Mouse (Mus musculus): ENCODE results near the gene Sgf29. TPM values are rescaled to one million over a fixed set of nuclear protein-coding genes. Genes with fewer than 3 reads are reported as not detected.
A peak's percentile ranks its signal among the peaks of the same experiment; 100 is the strongest.

Sgf29 gene
- 56.8 and 63.8 TPM in 2 replicates for polyA plus RNA-seq (2015; fragmentation: Nextera tagmentation; extraction: Ambion mirVana)

DNA sequence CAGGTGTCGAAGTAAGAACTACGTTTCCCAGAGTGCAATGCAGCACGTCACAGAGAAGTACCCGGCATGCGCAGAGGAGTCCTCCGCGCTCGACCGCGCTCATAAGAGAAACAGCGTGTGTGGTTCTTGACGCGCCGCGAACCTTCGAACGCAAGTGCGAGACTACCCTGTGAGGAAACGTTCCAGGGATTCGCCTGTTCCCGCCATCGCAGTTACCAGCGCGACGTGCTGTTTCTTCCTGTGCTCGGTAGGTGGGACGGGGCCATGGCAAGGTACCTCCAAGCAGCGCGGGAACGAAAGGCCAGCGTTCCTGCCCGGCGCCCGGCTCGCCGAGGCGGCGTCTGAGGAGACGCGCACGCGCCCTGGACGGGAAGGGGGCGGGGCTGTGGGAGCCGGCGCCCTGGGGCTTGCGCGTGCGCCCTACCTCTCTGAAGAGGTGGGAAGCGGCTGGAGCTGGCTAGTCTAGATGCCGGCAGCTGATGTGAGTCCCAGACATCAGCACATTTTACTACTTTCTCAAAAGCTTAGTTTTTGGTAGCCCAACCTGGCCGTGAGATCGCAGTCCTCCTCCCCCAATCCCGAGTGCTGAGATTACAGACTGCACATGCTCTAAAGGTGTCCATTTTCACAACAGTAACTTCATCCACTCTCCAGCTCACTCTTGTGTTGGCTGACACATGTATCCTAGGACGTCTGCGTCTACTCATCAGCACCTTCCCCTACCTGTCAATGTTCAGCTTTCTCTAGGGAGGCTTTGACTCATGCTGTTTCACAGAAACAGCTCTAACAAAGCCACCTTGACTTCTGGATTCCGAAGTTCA, at the start of gene Sgf29:
Sgf29 (plus strand) TSS at position 79 of the 821 bp plus-strand sequence.
- no peaks in the 10 kb centered on the region for H3K27me3 ChIP-seq
- H3K9ac ChIP-seq: peak within 1 kb of the TSS; percentile 74
- no peaks in the 10 kb centered on the region for H3K9me3 ChIP-seq
- peak; percentile 97 for ATAC-seq (ENCODE audit: low FRiP score, low read depth)
- H3K4me2 ChIP-seq (replicated peaks): peak within 1 kb of the TSS; percentile 81
- H3K4me3 ChIP-seq: peak within 1 kb of the TSS; percentile 63
- H3K36me3 ChIP-seq: no peaks in the 10 kb centered on the region
- peak within 1 kb of the TSS; percentile 93 for H3K27ac ChIP-seq
- 1% methylated on average over 57 of the region's 57 CpGs for WGBS
- H3K4me1 ChIP-seq: peaks cover 12% of the 10 kb centered on the region

GRCm38 (mm10) chr7:126601896-126602295, 47.2 kb upstream of the Sgf29 start:
- Histone ChIP-seq H3K9ac (no peak overlapping the region), H3K36me3 (no peaks in the 10 kb centered on the region), H3K9me3 (no peaks in the 10 kb centered on the region), H3K4me1 (0 out of 2 replicates have a peak, but pooled peaks cover 3% of the 10 kb centered on the region), H3K4me2 (replicated peaks) (no peak overlapping the region), H3K27ac (no peak overlapping the region), H3K4me3 (no peak overlapping the region), H3K27me3 (no peaks in the 10 kb centered on the region)
- ATAC-seq (ENCODE audit: low FRiP score, low read depth): no peak
- WGBS: 38% methylated on average over 5 of the region's 5 CpGs

GRCm38 (mm10) chr7:126602650-126603049, 46.5 kb upstream of the Sgf29 start:
- Histone ChIP-seq H3K27me3 (no peaks in the 10 kb centered on the region), H3K9me3 (no peaks in the 10 kb centered on the region), H3K36me3 (no peaks in the 10 kb centered on the region), H3K4me2 (replicated peaks) (no peak overlapping the region), H3K27ac (no peak overlapping the region), H3K9ac (no peak overlapping the region), H3K4me1 (0 out of 2 replicates have a peak, but pooled peaks cover 3% of the 10 kb centered on the region), H3K4me3 (no peak overlapping the region)
- no peak for ATAC-seq (ENCODE audit: low FRiP score, low read depth)
- WGBS: 77% methylated on average over 3 of the region's 3 CpGs

DNA sequence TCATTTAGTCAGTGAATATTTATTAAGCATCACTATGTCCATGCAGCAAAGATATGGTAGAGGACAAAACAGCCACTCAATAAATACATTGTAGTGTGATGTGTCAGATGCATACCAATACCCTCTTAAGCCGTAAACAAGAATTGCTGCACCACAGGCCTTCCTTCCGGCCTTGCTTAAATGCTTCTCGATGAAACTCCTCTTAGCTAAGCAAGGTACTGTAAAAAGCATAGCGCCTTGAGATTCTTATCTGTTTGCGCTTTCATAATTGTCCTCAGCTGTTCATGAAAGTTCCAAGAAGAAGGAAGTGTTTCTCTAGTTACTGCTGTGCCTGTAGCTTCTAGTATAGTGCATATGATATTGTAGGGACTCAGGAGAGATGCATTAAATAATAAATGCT, 42.5 kb upstream of the Sgf29 start:
- no peaks in the 10 kb centered on the region for H3K27me3 ChIP-seq
- WGBS: 74% methylated on average over 5 of the region's 5 CpGs
- ATAC-seq (ENCODE audit: low FRiP score, low read depth): no peak
- H3K9me3 ChIP-seq: no peaks in the 10 kb centered on the region
- H3K4me2 ChIP-seq (replicated peaks): no peak overlapping the region
- no peaks in the 10 kb centered on the region for H3K4me1 ChIP-seq
- no peak overlapping the region for H3K4me3 ChIP-seq
- H3K9ac ChIP-seq: no peak overlapping the region
- no peak overlapping the region for H3K27ac ChIP-seq
- no peaks in the 10 kb centered on the region for H3K36me3 ChIP-seq

DNA sequence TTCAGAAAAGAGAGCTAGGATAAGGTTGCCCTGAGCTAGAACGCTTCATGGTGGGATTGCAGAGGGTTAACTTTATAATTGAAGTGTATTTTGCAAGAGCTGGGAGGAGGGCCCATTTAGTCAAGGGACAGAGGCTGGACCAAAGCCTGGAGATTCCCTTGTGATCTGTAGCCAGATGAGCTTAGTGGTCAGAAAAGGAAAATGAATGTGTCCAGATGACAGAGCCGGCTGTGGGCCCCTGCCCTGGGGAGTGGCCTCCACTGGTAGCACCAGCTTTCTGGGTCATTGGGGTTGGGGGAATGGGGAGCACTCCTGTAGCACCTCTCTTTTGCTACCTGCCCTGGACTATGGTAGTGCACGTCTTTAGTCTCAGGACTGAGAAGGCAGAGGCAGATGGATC, 42.0 kb upstream of the Sgf29 start:
- no peaks in the 10 kb centered on the region for H3K4me1 ChIP-seq
- no peak overlapping the region for H3K27ac ChIP-seq
- no peaks in the 10 kb centered on the region for H3K36me3 ChIP-seq
- H3K4me2 ChIP-seq (replicated peaks): no peak overlapping the region
- H3K27me3 ChIP-seq: no peaks in the 10 kb centered on the region
- 65% methylated on average over 3 of the region's 3 CpGs for WGBS
- ATAC-seq (ENCODE audit: low FRiP score, low read depth): no peak
- no peak overlapping the region for H3K9ac ChIP-seq
- no peaks in the 10 kb centered on the region for H3K9me3 ChIP-seq
- no peak overlapping the region for H3K4me3 ChIP-seq

GRCm38 (mm10) chr7:126607796-126608195, 41.3 kb upstream of the Sgf29 start:
- WGBS: 86% methylated on average over 5 of the region's 5 CpGs
- Histone ChIP-seq H3K9me3 (no peaks in the 10 kb centered on the region), H3K9ac (no peak overlapping the region), H3K4me2 (replicated peaks) (no peak overlapping the region), H3K27ac (no peak overlapping the region), H3K27me3 (no peaks in the 10 kb centered on the region), H3K36me3 (no peaks in the 10 kb centered on the region), H3K4me3 (no peak overlapping the region), H3K4me1 (no peaks in the 10 kb centered on the region)
- ATAC-seq (ENCODE audit: low FRiP score, low read depth): no peak

- no peaks in the 10 kb centered on the region for H3K4me1 ChIP-seq
- H3K36me3 ChIP-seq: no peaks in the 10 kb centered on the region
- H3K9me3 ChIP-seq: no peaks in the 10 kb centered on the region
- no peak for ATAC-seq (ENCODE audit: low FRiP score, low read depth)
- no peak overlapping the region for H3K4me2 ChIP-seq (replicated peaks)
- no peak overlapping the region for H3K4me3 ChIP-seq
- WGBS: 73% methylated on average over 3 of the region's 3 CpGs
- no peak overlapping the region for H3K9ac ChIP-seq
- no peaks in the 10 kb centered on the region for H3K27me3 ChIP-seq
- H3K27ac ChIP-seq: no peak overlapping the region
Measured at GRCm38 (mm10) chr7:126612736-126613135, 36.4 kb upstream of the Sgf29 start.

DNA sequence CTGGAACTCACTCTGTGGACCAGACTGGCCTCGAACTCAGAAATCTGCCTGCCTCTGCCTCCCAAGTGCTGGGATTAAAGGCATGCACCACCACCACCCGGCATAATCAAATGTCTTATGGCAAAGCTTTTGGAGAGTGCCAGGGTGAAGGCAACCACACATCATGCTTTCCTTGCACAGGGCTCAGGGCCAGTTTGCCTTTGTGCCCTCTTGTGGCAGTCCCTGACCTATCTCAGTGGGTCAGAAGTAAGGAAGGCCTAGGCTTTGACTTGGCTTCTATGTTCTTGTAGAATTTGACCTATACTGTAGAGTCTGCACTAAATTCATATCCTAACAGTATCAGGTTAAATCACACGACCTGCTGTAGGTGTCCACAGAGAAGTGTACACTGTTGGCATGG, 32.4 kb upstream of the Sgf29 start:
- no peak for ATAC-seq (ENCODE audit: low FRiP score, low read depth)
- no peaks in the 10 kb centered on the region for H3K27me3 ChIP-seq

DNA sequence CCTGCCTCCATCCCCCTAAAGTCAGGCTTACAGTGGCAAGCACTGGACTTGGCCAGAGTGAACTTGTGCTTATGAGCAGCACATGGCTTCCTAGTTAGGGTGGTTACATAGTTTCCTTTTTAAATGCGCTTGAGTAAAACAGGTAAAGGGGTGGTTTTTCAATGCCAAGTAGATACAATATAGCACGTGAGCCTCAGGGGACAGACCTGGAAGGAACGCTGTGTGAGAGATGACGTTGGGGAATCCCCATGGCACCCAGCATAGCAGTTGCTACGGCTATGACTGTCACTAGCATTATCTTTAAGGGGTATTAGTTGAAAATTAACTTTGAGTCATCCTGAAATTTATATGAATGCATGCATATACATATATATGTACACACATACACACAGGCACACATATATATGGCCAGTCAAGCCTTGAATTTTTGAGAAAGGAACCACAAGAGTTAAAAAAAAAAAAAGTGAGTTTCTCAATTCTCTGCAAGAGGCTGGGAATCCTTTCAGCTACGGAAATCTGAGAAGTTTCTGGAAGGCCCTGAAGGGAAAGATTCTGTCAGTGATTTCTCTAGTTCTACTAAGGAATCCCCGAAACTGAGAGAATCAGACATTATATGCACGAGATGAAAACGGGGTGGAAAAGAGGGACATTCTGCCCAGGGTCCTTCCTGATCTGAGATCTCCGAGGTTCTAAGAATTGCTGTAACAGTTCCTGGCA, 29.4 kb upstream of the Sgf29 start:
- WGBS: 72% methylated on average over 10 of the region's 10 CpGs
- no peak for ATAC-seq (ENCODE audit: low FRiP score, low read depth)
- Histone ChIP-seq H3K9ac (no peak overlapping the region), H3K36me3 (no peaks in the 10 kb centered on the region), H3K4me3 (no peak overlapping the region), H3K27me3 (no peaks in the 10 kb centered on the region), H3K4me1 (peaks cover 7% of the 10 kb centered on the region; the same call in 1 of the 2 replicates), H3K9me3 (no peaks in the 10 kb centered on the region), H3K27ac (no peak overlapping the region), H3K4me2 (replicated peaks) (no peak overlapping the region)

More for the DNA sequence above, 32.4 kb upstream of the Sgf29 start:
- Histone ChIP-seq H3K9ac (no peak overlapping the region), H3K4me3 (no peak overlapping the region), H3K9me3 (no peaks in the 10 kb centered on the region), H3K36me3 (no peaks in the 10 kb centered on the region), H3K4me2 (replicated peaks) (no peak overlapping the region), H3K27ac (no peak overlapping the region), H3K4me1 (peaks cover 4% of the 10 kb centered on the region; the same call in 1 of the 2 replicates)
- WGBS: 75% methylated on average over 3 of the region's 3 CpGs

GRCm38 (mm10) chr7:126621452-126622359, 27.4 kb upstream of the Sgf29 start:
- 69% methylated on average over 9 of the region's 9 CpGs for WGBS
- ATAC-seq (ENCODE audit: low FRiP score, low read depth): no peak

DNA sequence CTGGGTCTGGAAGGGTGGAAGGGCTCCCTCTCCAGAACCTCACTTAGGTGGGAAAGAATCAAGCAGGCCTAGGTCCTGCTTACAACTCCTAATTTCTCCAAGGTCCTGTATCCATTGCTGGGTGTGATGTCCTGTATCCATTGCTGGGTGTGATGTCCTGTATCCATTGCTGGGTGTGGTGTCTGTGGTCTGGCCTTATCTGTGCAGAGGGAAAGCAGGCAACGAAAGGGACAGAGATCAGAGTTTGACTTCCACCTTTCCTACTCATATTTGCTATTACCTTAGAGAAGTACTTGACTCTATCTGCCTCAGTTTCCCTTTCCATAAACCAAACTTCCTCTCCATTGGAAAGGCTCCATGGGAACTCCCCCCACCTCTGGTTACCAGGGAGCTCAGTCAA, 25.7 kb upstream of the Sgf29 start:
- no peaks in the 10 kb centered on the region for H3K27me3 ChIP-seq
- H3K4me1 ChIP-seq: peaks cover 16% of the 10 kb centered on the region
- H3K4me2 ChIP-seq (replicated peaks): no peak overlapping the region
- no peaks in the 10 kb centered on the region for H3K36me3 ChIP-seq
- no peak for ATAC-seq (ENCODE audit: low FRiP score, low read depth)
- H3K27ac ChIP-seq: no peak overlapping the region
- WGBS: 88% methylated on average over 1 of the region's 1 CpGs
- no peak overlapping the region for H3K9ac ChIP-seq
- H3K4me3 ChIP-seq: no peak overlapping the region
- H3K9me3 ChIP-seq: no peaks in the 10 kb centered on the region

More at GRCm38 (mm10) chr7:126621452-126622359, 27.4 kb upstream of the Sgf29 start:
- Histone ChIP-seq H3K36me3 (no peaks in the 10 kb centered on the region), H3K9me3 (no peaks in the 10 kb centered on the region), H3K9ac (no peak overlapping the region), H3K4me3 (no peak overlapping the region), H3K27me3 (no peaks in the 10 kb centered on the region), H3K4me1 (peaks cover 16% of the 10 kb centered on the region), H3K27ac (no peak overlapping the region), H3K4me2 (replicated peaks) (no peak overlapping the region)

Data from limb, embryonic 13.5 days (tissue).